Mouse (Mus musculus) heart, adult 2 months (tissue): ENCODE results near the gene Tbc1d17.

ENCODE experiments used
- CTCF ChIP-seq: fragments of 200-600 bp; IDR thresholded peaks from 2 replicates; pipeline ENCODE4 v1.8.1; 2022; ENCODE audit warnings: antibody characterized with exemption, mild to moderate bottlenecking, moderate library complexity
- EP300 ChIP-seq: fragments of 200-500 bp; IDR thresholded peaks from 2 replicates; pipeline ENCODE4 v1.6.1; 2011; ENCODE audit warnings: low read depth, low read length, control low read depth; ENCODE audit not compliant: insufficient read depth

- TF ChIP-seq CTCF (no peak), EP300 (no peak)
Observed at GRCm38 (mm10) chr7:44814952-44815553, 33.8 kb downstream of the Tbc1d17 start.
